Mouse (Mus musculus): ENCODE results near the gene Shh. TPM values are rescaled to one million over a fixed set of nuclear protein-coding genes. Genes with fewer than 3 reads are reported as not detected.

Gene Shh
- total RNA-seq, 2 experiments from 2014 or later: not detected

- intact Hi-C loops (cut with DNase I): no loop called here
- DNase-seq: peak; percentile 21 to 40
These were observed 54.9 kb downstream of the Shh start for GRCm38 (mm10) chr5:28412006-28412685.

Other genes starting within 250 kb of the Shh start
- gene Cnpy1, start 221.4 kb downstream of the Shh start, total RNA-seq (2021): not detected
- 10 to 100 TPM; 37.6 to 40.9 TPM for gene Rbm33, start 150.1 kb downstream of the Shh start, total RNA-seq (2021)